Mouse (Mus musculus): ENCODE data around the gene Phf24. TPM values are rescaled to one million over a fixed set of nuclear protein-coding genes. Genes with fewer than 3 reads are reported as not detected.

Gene Phf24
- polyA plus RNA-seq, 1 experiment from 2014 or later, result 3.1 TPM

Other genes starting within 250 kb of the Phf24 start
- 0.51 TPM in 1 of 2 replicates, not detected in the other for gene 4930578G10Rik, start 181.1 kb upstream of the Phf24 start, polyA plus RNA-seq (2014; fragmentation: Nextera tagmentation; extraction: Ambion mirVana)
- not detected in 2 replicates for gene Ccl19, start 160.1 kb upstream of the Phf24 start, polyA plus RNA-seq (2014; fragmentation: Nextera tagmentation; extraction: Ambion mirVana)
- 55.6 and 55.8 TPM in 2 replicates for gene Ccl21a, start 142.7 kb upstream of the Phf24 start, polyA plus RNA-seq (2014; fragmentation: Nextera tagmentation; extraction: Ambion mirVana)
- gene Fam205a1, start 62.8 kb upstream of the Phf24 start, polyA plus RNA-seq (2014; fragmentation: Nextera tagmentation; extraction: Ambion mirVana), result 0.10 TPM in 1 of 2 replicates, not detected in the other
- 0.17 TPM in 1 of 2 replicates, not detected in the other for gene Gm12394, start 59.9 kb upstream of the Phf24 start, polyA plus RNA-seq (2014; fragmentation: Nextera tagmentation; extraction: Ambion mirVana)
- gene Fam205c, start 42.4 kb upstream of the Phf24 start, polyA plus RNA-seq (2014; fragmentation: Nextera tagmentation; extraction: Ambion mirVana), result 0.63 and 1.4 TPM in 2 replicates
- gene Dnajb5, start 33.2 kb downstream of the Phf24 start, polyA plus RNA-seq (2014; fragmentation: Nextera tagmentation; extraction: Ambion mirVana), result 10.0 and 11.0 TPM in 2 replicates
- 0.22 and 0.97 TPM in 2 replicates for gene 1700022I11Rik, start 52.9 kb downstream of the Phf24 start, polyA plus RNA-seq (2014; fragmentation: Nextera tagmentation; extraction: Ambion mirVana)
- gene Vcp, start 83.8 kb downstream of the Phf24 start, polyA plus RNA-seq (2014; fragmentation: Nextera tagmentation; extraction: Ambion mirVana), result 473 and 500 TPM in 2 replicates
- gene Fancg, start 93.8 kb downstream of the Phf24 start, polyA plus RNA-seq (2014; fragmentation: Nextera tagmentation; extraction: Ambion mirVana), result 15.6 and 16.6 TPM in 2 replicates
- gene Pigo, start 109.2 kb downstream of the Phf24 start, polyA plus RNA-seq (2014; fragmentation: Nextera tagmentation; extraction: Ambion mirVana), result 21.3 and 23.3 TPM in 2 replicates
- gene Stoml2, start 115.0 kb downstream of the Phf24 start, polyA plus RNA-seq (2014; fragmentation: Nextera tagmentation; extraction: Ambion mirVana), result 300 and 302 TPM in 2 replicates
- gene Fam214b, start 129.6 kb downstream of the Phf24 start, polyA plus RNA-seq (2014; fragmentation: Nextera tagmentation; extraction: Ambion mirVana), result 10.0 and 10.6 TPM in 2 replicates
- gene Unc13b, start 142.3 kb downstream of the Phf24 start, polyA plus RNA-seq (2014; fragmentation: Nextera tagmentation; extraction: Ambion mirVana), result 14.7 and 16.0 TPM in 2 replicates

Data from stomach, embryonic 14.5 days (tissue).